Mouse (Mus musculus) fat pad, adult 2 months (tissue): ENCODE results near the gene Rftn2.
"Not testable (repeated sequence)": the region's sequence is repeated elsewhere in the genome, so short reads cannot be mapped to it uniquely, and the experiment has no call there.

Experiments
- DNase-seq: peaks from one replicate; pipeline ENCODE4 v3.0.0-alpha.2; 2011; ENCODE audit warnings: low read depth, low spot score; ENCODE audit errors: extremely low read depth

Rftn2 gene

DNA sequence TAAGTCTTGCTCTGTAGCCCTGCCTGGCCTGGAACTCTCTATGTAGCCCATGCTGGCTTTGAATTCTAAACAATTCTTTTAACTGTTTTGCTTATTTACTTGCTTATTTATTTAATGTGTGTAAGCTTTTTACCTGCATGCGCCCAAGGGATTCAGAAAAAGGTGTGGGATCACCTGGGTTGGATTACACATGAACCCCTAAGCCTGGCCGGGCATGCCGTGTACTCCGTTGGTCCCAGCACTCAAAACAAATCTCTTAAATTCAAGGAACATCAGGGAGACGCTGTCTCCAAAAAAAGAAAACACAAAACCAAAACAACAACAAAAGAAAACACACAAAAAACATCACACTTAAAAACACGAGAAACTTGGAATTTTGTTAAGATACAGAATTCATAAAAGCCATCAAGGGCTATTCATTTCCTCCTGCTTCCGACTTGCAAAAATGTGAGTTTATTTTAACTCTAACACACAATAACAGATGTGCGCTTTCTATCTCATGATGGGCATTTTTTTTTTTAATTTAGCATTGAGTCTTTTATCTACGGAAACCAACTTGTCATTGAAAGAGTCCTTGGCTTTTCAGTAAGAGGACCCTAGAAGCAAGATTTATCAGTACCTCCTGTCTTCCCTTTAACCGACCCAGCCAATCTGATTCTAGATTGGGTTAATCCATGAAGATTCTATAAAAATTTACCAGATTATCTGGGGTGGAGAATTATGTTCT, 96.2 kb downstream of the Rftn2 start:
- no peak for DNase-seq

DNA sequence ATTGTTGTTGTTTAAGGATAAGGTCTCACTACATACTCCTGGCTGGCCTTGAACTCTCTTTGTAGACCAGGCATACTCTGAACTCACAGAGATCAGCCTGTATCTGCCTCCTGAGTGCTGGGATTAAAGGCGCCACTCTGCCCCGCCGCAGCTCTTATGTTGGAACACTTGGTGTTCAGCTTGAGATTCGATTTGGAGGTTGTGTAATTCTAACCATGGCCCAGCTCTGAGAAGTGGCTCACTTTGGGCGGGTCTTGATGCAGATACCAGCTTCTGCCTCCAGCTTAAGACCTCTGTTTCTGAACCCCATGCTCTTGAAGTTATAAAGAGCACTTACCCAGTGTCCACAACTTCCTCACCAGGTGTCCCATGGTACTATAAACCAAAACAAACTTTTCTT, 96.9 kb downstream of the Rftn2 start:
- DNase-seq = no peak

DNA sequence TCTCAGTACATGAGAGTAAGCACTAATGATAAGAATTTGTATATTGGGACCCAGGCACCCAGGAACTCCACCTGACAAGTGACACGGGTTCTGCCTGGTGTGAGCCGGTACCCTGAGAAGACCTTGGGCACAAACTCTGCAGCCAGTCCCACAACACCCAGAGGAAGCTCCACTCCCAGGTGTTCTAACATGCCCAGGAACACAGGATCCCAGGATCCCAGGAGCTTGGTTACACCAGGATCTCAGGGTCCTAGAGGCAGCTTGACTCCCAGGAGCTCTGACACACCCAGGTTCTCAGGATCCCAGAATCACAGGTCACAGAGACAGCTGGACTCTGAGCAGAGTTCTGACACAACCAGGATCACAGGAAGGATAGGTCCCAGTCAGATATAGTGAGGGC, 102.4 kb downstream of the Rftn2 start:
- DNase-seq = not testable (repeated sequence)

DNA sequence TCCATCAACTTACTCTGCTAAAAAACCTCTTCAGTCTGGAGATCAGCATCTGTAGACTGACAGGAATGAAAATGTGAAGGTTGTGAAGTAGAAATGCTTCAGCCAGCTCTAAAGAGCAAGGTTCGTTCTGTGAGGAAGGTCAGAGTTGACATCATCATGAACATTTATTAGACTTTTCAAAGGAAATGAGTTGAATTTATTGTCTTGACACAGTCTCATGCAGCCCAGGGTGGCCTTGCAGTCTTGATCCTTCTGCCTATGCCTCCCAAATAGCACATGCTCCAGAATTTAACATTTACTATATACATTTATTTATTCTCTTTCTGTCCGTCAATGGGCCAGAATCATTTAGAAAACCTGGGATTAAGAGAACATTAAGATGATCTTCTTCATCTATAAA, 103.0 kb downstream of the Rftn2 start:
- no peak for DNase-seq

DNA sequence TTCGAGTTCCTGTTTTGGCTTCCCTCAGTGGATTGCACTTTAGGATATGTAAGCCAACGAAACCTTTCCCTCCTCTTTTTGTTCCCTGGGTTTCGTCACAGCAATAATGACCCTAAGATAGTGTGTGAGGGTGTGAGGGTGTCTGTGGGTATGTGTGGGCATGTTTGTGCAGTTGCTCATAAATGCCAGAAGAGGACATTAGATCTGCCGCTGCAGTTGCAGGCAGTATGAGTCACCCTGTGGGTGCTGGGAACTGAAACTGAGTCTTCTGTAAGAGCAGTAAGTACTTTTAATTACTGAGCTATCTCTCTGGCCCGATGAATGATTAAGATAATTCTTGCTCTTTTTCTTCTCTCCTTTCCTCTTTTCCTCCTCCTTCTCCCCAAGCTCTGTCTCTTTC, 103.5 kb downstream of the Rftn2 start:
- DNase-seq = no peak
